Mouse (Mus musculus): ENCODE results near the gene Rps6ka2.
"Not testable (repeated sequence)": the region's sequence is repeated elsewhere in the genome, so short reads cannot be mapped to it uniquely, and the experiment has no call there.

DNA sequence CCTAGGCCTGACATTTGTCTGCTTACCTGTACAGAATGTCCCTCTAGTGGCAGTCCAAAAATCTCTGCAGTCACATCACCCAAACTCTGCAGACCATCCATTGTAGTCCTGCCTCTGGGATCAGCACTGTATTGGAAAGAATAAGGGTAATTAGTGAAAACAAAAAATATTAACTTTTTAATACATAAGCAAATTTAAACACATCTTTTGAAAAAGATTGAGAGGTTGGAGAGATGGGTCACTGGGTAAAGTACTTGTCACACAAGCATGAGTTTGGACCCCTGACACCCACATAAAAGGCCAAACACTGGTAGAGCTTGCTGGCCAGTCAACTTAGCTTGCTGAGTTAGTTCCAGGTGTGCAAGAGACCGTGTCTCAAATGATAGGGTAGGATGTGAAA lies 182.7 kb downstream of the Rps6ka2 start, which contains the start of gene Ttll2:
- not testable (repeated sequence) for TF ChIP-seq CTCF (IDR thresholded peaks at IDR 0.05; ENCODE audit: borderline replicate concordance, insufficient read depth, low read length); POLR2A (IDR thresholded peaks at IDR 0.05; ENCODE audit: low read depth, low read length)
